7 mouse cellular contexts compared by ENCODE assay signal in genomic region chr2:119112438-119113112, GRCm38 (mm10). TPM values are rescaled to one million over a fixed set of nuclear protein-coding genes. Genes with fewer than 3 reads are reported as not detected.
A peak's percentile ranks its signal among the peaks of the same experiment; 100 is the strongest.
DNase-seq lines count a peak whose midpoint lies in the region; ATAC-seq lines count a peak whose summit lies in the region.

Gene Rad51 (plus strand): TSS chr2:119112793.

- H3K9me3 ChIP-seq in intestine, embryonic 15.5 days = no peaks in the 10 kb centered on the region
- no peaks in the 10 kb centered on the region for H3K9me3 ChIP-seq in midbrain, embryonic 10.5 days (replicated peaks)

- peak; percentile 97 for ATAC-seq in intestine, embryonic 15.5 days

- H3K9ac ChIP-seq in intestine, embryonic 15.5 days = peak within 1 kb of the TSS; percentile 69

- H3K4me3 ChIP-seq in intestine, embryonic 15.5 days (replicated peaks) = peak within 1 kb of the TSS; percentile 72
- H3K4me3 ChIP-seq in midbrain, embryonic 10.5 days = peak within 1 kb of the TSS; percentile 87

- 0 out of 2 replicates have a peak, but pooled peaks cover 2% of the 10 kb centered on the region for H3K36me3 ChIP-seq in intestine, embryonic 15.5 days
- peaks cover 45% of the 10 kb centered on the region for H3K36me3 ChIP-seq in midbrain, embryonic 10.5 days

- H3K4me2 ChIP-seq in intestine, embryonic 15.5 days (replicated peaks) = peak within 1 kb of the TSS; percentile 86

- intact Hi-C loops in gastrocnemius, postnatal 36 days (cut with DNase I) = loop anchor here (5.0 kb wide), 1 partner anchor 55 kb away; the partner anchor contains the start of gene Gchfr
- intact Hi-C loops in left cerebral cortex, postnatal 25 days (cut with DNase I) = loop anchor here (5.0 kb wide), 2 partner anchors 65 to 95 kb away; partner anchors contain the start of genes Dnajc17, Knl1 and Zfyve19

- peak; percentile 89 for DNase-seq in adrenal gland, adult 2 months
- DNase-seq in embryo, embryonic 11.5 days (ENCODE audit: low read depth, low spot score) = peak; percentile 84
- DNase-seq in gastrocnemius, postnatal 36 days = peak; percentile 75 to 85
- DNase-seq in left cerebral cortex, postnatal 25 days (ENCODE audit: low spot score in 2 of 2) = peak; percentile 88 to 90
- peak; percentile 88 for DNase-seq in midbrain, embryonic 10.5 days (ENCODE audit: low spot score)
- DNase-seq in right cerebral cortex, postnatal 4 days = peak; percentile 80

- H3K4me1 ChIP-seq in intestine, embryonic 15.5 days (replicated peaks) = peaks cover 8% of the 10 kb centered on the region
- H3K4me1 ChIP-seq in midbrain, embryonic 10.5 days = peaks cover 22% of the 10 kb centered on the region

- under 1% methylated on average over 51 of the region's 51 CpGs for WGBS in intestine, embryonic 15.5 days
- under 1% methylated on average over 51 of the region's 51 CpGs for WGBS in midbrain, embryonic 10.5 days

- peak within 1 kb of the TSS; percentile 89 for H3K27ac ChIP-seq in intestine, embryonic 15.5 days
- H3K27ac ChIP-seq in midbrain, embryonic 10.5 days (replicated peaks) = peak within 1 kb of the TSS; percentile 93

- no peaks in the 10 kb centered on the region for H3K27me3 ChIP-seq in intestine, embryonic 15.5 days (replicated peaks)
- H3K27me3 ChIP-seq in midbrain, embryonic 10.5 days (ENCODE audit: low read depth, poor library complexity, severe bottlenecking) = no peaks in the 10 kb centered on the region

RNA-seq across cellular contexts. Expression of gene Rad51, which starts in this region (rescaled TPM):
- total RNA-seq in adrenal gland, adult 2 months (2021) = 1 to 10 TPM in 1 of 2 experiments, under 1 TPM in 1; 0.76 to 1.3 TPM
- 0.46 and 0.79 TPM in 2 replicates for polyA plus RNA-seq in adrenal gland, adult 2 months (2012; rRNA removed)
- total RNA-seq in gastrocnemius, postnatal 36 days (2021) = under 1 TPM; 0.81 to 0.92 TPM
- polyA plus RNA-seq in intestine, embryonic 15.5 days (2015; fragmentation: Nextera tagmentation; extraction: Ambion mirVana) = 41.1 and 43.2 TPM in 2 replicates
- total RNA-seq in left cerebral cortex, postnatal 25 days (2021) = under 1 TPM; 0.46 to 0.94 TPM
- 95.6 and 97.9 TPM in 2 replicates for polyA plus RNA-seq in midbrain, embryonic 10.5 days (2016; fragmentation: Nextera tagmentation; extraction: Ambion mirVana)

Comparison
In these comparisons a context has a peak if more than half of its experiments do, and no peak if none do; other contexts are left out.
1. Peak in every context shown above with its lines: DNase-seq, ATAC-seq, H3K4me3 ChIP-seq and H3K27ac ChIP-seq.
2. RNA of gene Rad51 (polyA plus RNA-seq): 95.6 to 97.9 TPM in midbrain, embryonic 10.5 days and 41.1 to 43.2 TPM in intestine, embryonic 15.5 days; 0.46 to 0.79 TPM in adrenal gland, adult 2 months; every median in the first group is over 10 times any median in the second.
3. Peak in DNase-seq in gastrocnemius, postnatal 36 days; RNA of the gene not detected or under 1 TPM.
4. Peak in DNase-seq in left cerebral cortex, postnatal 25 days; RNA of the gene not detected or under 1 TPM.